Mouse (Mus musculus): ENCODE data around the gene Akap8.

DNA sequence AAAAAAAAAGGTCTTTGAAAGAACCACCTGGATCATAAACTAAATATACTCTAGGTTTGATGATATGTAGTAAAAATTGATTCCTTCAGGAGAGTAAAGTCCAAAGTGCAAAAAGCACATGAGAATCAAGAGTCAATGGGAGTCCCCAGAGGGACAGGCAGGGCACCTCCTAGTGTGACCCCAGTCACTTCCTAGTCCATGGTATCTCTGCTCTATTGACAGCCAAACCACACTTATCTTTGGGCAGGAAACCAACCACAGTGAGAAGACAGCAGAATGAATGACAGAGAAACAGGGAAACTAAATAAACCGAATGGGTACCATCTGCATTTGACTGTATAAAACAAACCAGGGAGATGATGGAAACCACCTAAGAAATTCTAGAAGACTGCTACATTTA lies 19.1 kb upstream of the Akap8 start:
- TF ChIP-seq CTCF (conservative IDR thresholded peaks at IDR 0.05; ENCODE audit: low read length) (no peak), NANOG (IDR thresholded peaks at IDR 0.05; ENCODE audit: borderline replicate concordance, low read length) (no peak)

Data from E14TG2a.4 (cell line).